Mouse (Mus musculus) gastrocnemius, postnatal 4 days (tissue): ENCODE measurements at regions not wholly inside any gene's neighbourhood (a gene's known extent, or its start where the extent isn't known, plus 50 kb on each side); places are given as distances from the start of the nearest gene placed in this dataset.
"Not testable (repeated sequence)": the region's sequence is repeated elsewhere in the genome, so short reads cannot be mapped to it uniquely, and the experiment has no call there.

Experiments
- DNase-seq, 2 experiments: peaks; one replicate each; pipeline ENCODE4 v3.0.0; 2021 to 2022; ENCODE audit warnings: low spot score in 2 of 2, mixed read lengths in 2 of 2

GRCm38 (mm10) chr15:32749971-32750370, 505.4 kb downstream of the Sema5a start:
- no peak for DNase-seq

- DNase-seq: no peak
Observed at GRCm38 (mm10) chr15:32751991-32752390, 507.4 kb downstream of the Sema5a start.

- DNase-seq: no peak
Observed at GRCm38 (mm10) chr15:32760141-32760540, 515.5 kb downstream of the Sema5a start.

- DNase-seq: no peak
Observed at GRCm38 (mm10) chr15:32766011-32766701, 521.5 kb downstream of the Sema5a start.

- no peak for DNase-seq
Observed at GRCm38 (mm10) chr15:32766746-32767471, 522.3 kb downstream of the Sema5a start.

- DNase-seq: not testable (repeated sequence)
Observed at GRCm38 (mm10) chr15:32778226-32778598, 533.6 kb downstream of the Sema5a start.

GRCm38 (mm10) chr15:32778599-32779273, 534.1 kb downstream of the Sema5a start:
- peak; percentile 55 to 78 for DNase-seq

GRCm38 (mm10) chr15:32779274-32779615, 534.6 kb downstream of the Sema5a start:
- DNase-seq: peak in 1 of 2 experiments; percentile 16

- DNase-seq: not testable (repeated sequence)
Observed at GRCm38 (mm10) chr15:32781609-32782008, 537.0 kb downstream of the Sema5a start.

GRCm38 (mm10) chr15:32799222-32799621, 554.6 kb downstream of the Sema5a start:
- DNase-seq: no peak

GRCm38 (mm10) chr15:32810849-32811632, 566.4 kb downstream of the Sema5a start:
- no peak for DNase-seq

- no peak for DNase-seq
Observed at GRCm38 (mm10) chr15:32839966-32840365, 595.4 kb downstream of the Sema5a start.
